Mouse (Mus musculus) splenic B cell, adult 2 months (primary cell): Measurements from ENCODE around the gene Hexim2.
A peak's percentile ranks its signal among the peaks of the same experiment; 100 is the strongest.

Experiments used
- DNase-seq: peaks from one replicate; pipeline ENCODE4 v3.0.0-alpha.2; 2011; ENCODE audit warnings: low read depth, low spot score
- H3K27me3 ChIP-seq: 2 replicates; pipeline ENCODE4 v1.6.1; 2012; ENCODE audit warnings: mild to moderate bottlenecking, low read length, moderate library complexity, mixed read lengths; ENCODE audit not compliant: control insufficient read depth, poor library complexity, insufficient read depth, severe bottlenecking
- H3K36me3 ChIP-seq: 2 replicates; pipeline ENCODE4 v1.6.1; 2012; ENCODE audit warnings: mild to moderate bottlenecking, low read length, moderate library complexity, mixed read lengths; ENCODE audit not compliant: control insufficient read depth, poor library complexity, insufficient read depth, severe bottlenecking

The Hexim2 gene

DNA sequence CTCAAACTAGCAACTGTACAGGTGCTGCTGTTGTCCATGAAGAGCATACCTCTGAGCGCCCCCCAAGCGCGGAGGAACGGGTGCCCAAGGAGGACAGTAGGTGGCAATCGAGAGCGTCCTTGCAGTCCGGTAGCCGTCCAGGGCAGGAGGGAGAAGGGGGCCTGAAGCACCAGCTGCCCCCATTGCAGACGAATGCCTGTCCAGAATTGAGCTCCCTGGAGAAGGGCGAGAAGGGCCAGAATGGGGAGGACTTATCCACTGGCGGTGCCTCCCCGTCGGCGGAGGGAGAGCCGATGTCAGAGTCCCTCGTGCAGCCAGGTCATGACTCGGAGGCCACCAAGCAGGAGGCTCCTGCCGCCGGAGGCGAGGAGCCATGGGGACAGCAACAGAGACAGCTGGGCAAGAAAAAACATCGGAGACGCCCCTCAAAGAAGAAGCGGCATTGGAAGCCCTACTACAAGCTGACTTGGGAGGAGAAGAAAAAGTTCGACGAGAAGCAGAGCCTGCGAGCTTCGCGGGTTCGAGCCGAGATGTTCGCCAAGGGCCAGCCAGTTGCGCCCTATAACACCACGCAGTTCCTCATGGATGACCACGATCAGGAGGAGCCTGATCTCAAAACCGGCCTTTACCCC lies 15.2 kb upstream of the Hexim2 start:
- no peaks in the 10 kb centered on the region; the same call in 1 of the 2 replicates for H3K36me3 ChIP-seq
- no peaks in the 10 kb centered on the region for H3K27me3 ChIP-seq
- DNase-seq: peak; percentile 81

DNA sequence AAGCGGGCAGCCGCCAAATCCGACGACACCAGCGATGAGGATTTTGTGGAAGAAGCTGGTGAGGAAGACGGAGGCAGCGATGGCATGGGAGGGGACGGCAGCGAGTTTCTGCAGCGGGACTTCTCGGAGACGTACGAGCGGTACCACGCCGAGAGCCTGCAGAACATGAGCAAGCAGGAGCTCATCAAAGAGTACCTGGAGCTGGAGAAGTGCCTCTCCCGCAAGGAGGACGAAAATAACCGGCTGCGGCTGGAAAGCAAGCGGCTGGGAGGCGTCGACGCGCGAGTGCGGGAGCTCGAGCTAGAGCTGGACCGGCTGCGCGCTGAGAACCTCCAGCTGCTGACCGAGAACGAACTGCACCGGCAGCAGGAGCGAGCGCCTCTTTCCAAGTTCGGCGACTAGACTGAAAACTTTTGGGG lies 14.6 kb upstream of the Hexim2 start:
- no peaks in the 10 kb centered on the region for H3K27me3 ChIP-seq
- peak; percentile 27 for DNase-seq
- H3K36me3 ChIP-seq: no peaks in the 10 kb centered on the region; the same call in 1 of the 2 replicates

DNA sequence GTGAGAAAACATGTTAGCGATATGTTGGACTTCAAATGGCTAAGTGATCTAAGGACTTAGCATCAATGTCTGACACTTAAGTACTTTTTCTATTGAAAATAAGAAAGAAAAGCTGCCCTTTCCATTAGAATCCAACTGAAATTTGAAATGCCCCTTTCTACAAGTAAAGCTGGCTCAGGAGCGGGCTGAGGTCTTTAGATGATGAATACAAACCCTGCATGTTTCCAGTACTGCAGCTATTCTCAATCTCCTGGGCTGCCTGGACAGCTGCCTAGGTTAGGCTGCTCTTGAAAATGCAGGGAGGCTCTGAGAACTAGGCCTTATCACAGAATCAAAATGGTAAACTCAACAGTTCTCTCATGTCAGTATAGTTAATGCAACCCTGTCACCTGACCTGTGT lies 13.4 kb upstream of the Hexim2 start:
- Histone ChIP-seq H3K27me3 (no peaks in the 10 kb centered on the region), H3K36me3 (no peaks in the 10 kb centered on the region; the same call in 1 of the 2 replicates)
- no peak for DNase-seq

DNA sequence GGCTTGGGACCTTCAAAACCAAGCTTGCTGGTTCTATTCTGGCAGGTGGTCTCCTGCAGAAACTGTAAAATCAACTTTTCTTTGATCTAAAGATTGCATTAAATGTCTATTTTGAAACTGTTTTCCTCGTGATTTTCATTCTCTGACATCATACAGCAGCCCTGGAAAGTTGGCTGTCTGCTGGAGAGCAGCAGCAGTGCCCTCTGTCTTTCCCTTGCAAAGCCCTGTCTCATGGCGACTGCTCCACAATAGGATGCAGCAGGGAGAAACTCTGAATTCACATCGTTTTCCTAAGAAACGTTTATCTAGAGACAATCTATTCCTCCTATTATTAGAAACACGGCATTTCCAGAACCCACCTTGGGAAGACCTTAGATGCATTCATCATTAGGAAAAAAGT lies 12.6 kb upstream of the Hexim2 start:
- no peak for DNase-seq
- Histone ChIP-seq H3K36me3 (no peaks in the 10 kb centered on the region), H3K27me3 (no peaks in the 10 kb centered on the region)

DNA sequence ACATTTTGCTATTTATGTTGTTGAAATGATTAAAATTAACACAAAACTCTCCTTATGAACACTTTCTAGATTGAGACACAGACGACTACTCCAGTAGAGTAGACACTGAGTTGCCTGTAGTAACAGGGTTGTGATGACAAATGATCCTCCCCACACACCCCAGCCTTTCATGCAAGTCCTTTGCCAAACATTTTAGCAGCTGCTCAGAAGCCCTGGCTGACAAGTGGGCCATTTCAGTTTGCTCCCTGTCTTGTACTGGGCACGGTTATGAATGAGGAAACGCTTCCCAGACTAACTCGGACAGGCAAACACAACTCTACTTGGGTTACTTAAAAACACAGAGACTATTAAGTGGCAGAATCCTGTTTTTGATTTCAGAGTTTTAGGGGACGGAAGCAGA lies 11.9 kb upstream of the Hexim2 start:
- H3K27me3 ChIP-seq: no peaks in the 10 kb centered on the region
- no peaks in the 10 kb centered on the region for H3K36me3 ChIP-seq
- no peak for DNase-seq

DNA sequence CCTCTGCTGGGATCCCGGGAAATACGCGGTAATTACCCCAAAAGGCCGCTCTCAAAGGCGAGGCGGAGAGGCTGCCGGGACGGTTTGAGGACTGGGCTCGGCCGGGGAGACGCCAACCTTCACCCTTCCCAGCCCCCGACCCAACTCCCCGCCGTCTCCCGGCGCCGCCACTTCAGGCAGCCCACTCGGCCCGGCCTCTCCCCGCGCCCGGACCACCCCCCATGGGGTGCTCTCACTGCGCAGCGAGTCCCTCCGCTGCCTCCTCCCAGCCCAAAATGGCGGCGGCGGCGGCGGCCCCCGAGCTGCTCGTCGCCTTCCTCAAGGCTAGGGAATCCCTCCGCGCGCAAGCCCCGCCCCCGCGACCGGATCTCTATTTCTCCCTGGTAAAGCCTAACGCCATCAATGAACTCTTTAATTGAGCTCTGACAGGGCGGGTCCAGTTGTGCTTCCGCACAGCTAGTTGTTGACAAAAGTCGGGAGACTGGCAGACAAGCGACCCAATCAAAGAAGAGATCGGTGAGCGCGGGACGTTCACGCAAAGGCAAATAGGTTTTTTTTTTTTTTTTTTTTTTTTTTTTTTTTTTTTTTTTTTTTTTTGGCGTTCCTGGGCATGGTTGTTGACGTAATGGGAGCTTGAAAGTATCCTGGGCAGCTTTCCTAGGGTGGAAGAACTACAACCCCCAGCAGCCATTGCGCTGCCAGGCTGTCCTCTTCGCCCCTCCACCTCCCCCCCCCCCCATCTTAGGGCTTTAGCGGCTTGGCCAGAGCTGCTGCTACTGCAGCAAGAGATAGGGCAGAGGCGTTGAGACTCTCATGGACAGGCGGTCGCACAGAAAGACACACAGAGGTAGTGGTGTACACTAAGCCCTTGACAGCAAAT lies 587 bp downstream of the Hexim2 start:
- no peaks in the 10 kb centered on the region for H3K27me3 ChIP-seq
- peak; percentile 100 for DNase-seq
- no peaks in the 10 kb centered on the region for H3K36me3 ChIP-seq

DNA sequence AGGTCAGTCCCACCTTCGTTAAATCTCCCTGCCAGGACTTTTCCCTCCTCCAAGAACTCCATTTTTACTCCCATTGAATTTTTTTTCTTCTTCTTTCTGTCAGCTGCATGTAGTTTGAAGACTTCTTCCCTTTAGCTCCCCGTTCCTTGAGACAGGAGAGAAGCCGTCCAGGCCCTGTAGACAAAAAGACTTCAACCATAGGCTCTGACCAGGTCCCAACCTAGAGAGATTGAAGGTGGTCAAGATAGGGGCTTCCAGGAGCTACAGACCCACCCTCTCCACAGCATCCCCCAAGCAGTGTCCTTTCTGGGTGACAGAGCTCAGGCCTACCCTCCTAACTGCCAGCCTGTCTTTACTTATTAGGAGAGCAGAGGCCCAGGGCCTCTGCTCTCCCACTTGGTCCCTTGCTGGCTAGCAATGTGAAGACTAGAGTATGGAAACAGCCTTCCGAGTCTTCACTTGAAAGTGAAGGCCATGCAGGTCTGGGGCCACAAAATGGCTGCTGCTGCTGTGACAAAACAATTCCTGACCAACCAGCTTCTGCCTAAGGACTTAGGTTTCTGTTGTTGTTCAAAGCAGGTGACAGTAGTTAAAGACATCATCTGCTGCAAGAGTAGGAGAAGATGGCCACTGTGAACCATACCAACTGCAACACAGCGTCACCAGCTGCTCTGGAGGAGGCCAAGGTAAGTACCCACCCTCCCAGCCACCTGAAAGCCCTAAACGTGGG lies 1.4 kb downstream of the Hexim2 start:
- DNase-seq: peak; percentile 20
- H3K27me3 ChIP-seq: no peaks in the 10 kb centered on the region
- no peaks in the 10 kb centered on the region for H3K36me3 ChIP-seq

DNA sequence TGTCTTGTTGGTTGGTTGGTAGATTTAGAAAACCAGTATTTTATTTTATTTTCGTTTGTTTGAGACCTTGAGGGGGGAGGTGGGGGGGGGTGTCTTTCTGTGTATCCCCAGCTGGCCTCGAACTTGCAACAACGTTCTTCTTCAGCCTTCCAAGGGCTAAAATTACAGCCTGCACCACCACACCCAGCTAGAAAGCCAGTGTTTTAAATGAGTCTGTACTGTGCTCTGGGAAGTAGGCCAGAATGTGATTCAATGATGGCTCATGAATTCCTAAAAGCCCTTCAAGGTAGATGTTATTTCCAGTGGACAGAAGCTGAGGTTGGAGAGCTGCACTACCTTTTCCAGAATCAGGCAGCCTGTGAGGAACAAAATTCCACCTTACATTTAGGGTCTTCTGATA lies 2.0 kb downstream of the Hexim2 start:
- no peaks in the 10 kb centered on the region for H3K27me3 ChIP-seq
- H3K36me3 ChIP-seq: no peaks in the 10 kb centered on the region
- DNase-seq: no peak

DNA sequence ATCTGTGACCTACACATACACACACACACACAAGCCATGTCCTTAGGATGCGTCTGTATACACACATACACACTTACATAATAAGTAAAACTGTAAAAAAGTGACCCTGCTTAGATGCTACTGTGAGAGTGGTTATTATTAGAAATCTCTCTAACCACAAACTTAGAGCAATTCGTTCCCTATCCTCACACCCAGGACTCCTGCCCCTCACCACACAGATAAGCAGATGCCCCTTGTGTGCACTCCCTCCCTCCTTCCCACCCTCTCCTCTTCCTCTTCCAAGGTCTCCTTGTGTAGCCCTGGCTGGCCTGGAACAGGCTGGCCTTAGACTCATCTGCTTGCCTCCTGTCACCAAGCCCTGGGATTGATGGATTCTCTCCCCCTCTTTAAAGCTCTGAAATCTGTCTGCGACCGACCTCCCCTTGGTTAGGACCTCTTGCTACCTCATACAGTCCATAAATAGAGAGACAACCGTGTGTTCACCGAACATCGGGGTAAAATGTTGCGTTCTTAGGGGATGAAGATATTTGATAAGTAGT lies 3.9 kb downstream of the Hexim2 start:
- no peaks in the 10 kb centered on the region for H3K27me3 ChIP-seq
- DNase-seq: no peak
- no peaks in the 10 kb centered on the region for H3K36me3 ChIP-seq

DNA sequence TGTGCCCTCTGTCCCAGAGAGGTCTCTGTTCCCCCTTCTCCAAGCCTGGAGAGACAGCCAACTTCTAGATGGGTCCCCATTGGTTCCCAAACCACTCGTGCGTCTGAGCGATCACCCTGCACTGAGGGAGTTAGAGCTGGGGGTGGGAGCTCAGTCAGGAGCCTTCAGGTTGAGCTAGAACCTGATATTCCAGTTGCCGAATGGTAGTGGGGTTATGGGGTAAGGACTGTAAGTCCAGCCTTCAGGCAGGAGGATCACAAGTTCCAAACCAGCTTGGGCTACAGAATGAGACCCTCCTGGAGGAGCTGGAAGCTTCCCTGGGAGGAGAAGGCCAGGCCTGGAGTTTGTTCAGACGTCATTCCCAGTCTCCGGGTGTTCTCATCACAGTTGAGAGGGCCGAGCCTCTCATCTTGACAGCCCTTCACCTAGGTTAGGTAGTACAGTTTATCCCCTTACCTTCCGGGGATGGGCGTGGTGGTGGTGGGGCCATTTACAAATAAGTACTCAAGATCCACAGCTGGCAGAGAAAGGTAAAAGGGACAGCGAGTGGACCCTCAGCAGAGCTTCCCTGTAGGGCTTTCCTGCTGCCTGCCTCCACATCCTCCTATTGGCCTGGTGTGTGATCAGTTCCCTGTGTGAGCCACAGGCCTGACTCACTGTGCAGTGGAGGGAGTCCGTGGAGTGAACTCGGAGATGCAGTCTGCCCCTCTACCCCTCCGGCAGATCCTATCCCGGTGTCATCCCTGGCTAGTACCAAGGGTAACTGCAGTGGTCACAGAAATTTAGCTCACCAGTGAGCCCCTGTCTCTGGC lies 7.9 kb downstream of the Hexim2 start:
- H3K27me3 ChIP-seq: no peaks in the 10 kb centered on the region
- no peaks in the 10 kb centered on the region for H3K36me3 ChIP-seq
- no peak for DNase-seq

DNA sequence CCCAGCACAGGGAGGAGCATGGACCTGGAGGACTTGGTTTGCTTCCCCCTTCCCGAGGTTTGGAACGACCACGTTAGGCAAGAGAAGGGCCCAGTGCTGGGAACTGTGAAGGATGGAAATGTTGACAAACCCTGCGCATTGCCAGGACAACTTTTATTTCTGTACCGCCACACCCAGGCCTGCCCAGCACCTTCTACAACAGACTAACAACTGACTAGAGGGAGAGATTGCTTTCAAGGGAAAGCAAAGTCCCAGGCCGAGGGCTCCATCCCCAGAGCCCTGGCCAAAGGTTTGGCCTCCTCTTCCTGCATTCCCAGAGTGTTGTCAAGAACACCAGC lies 8.5 kb downstream of the Hexim2 start:
- Histone ChIP-seq H3K36me3 (no peaks in the 10 kb centered on the region), H3K27me3 (no peaks in the 10 kb centered on the region)
- no peak for DNase-seq

DNA sequence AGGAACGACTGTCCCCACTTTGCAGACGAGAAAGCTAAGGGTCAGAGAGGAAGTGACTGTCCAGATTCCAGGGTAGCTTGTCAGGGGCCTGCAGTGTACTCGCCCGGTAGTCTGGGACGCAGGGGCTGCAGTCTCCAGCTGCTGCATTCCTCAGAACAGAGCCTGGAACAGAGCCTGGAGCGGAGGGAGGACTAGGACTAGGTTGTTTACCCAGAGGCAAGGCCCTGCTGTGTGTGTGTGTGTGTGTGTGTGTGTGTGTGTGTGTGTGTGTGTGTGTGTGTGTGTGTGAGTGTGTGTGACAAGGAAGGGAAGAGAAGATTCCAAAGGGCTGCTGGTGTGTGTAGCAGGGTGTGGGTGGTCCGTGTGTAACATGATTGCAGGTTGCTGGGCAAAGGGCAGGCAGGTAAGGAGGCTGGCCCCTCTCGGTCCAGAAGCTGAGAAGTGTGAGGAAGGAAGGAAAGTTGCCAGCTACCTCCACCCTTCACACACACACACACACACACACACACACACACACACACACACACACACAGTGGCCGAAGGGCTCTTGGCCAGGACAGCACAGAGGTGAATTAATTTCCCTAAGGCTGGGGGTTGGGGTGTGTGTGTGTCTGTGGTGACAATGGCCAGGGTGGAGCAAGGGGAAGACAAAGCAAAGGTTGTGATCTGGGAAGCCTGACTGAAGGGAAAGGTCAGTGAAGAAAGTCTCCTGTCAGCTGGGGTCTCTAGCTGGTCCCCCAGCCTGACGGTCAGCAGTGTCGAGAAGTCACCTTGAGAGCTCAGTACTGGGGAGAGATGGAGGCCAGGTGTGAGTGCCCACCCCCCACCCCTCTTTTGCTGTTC lies 9.1 kb downstream of the Hexim2 start:
- no peaks in the 10 kb centered on the region for H3K27me3 ChIP-seq
- no peaks in the 10 kb centered on the region for H3K36me3 ChIP-seq
- no peak for DNase-seq

DNA sequence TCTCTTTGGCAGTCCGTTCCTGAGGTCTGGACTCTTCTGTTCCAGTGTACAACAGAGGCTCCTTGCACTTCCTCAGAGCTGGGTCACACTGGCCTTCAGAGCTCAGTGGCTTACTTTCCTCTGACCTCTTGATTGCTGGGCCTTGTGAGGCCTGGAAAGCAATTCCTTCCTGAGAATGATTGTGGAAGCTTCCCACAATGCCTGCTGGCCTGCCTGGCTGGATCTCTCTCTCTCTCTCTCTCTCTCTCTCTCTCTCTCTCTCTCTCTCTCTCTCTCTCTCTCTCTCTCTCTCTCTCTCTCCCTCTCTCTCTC lies 9.7 kb downstream of the Hexim2 start:
- no peaks in the 10 kb centered on the region for H3K27me3 ChIP-seq
- no peaks in the 10 kb centered on the region for H3K36me3 ChIP-seq
- DNase-seq: no peak
